Mouse (Mus musculus): ENCODE results near the gene Hras. TPM values are rescaled to one million over a fixed set of nuclear protein-coding genes. Genes with fewer than 3 reads are reported as not detected.

Hras gene
- polyA plus RNA-seq, 1 experiment from 2014 or later: 112 TPM

- H3K4me1 ChIP-seq (replicated peaks; ENCODE audit: control insufficient read depth, insufficient read depth, low read length): peaks cover 47% of the 10 kb centered on the region
- peak overlapping the region; percentile 98 for H3K4me3 ChIP-seq (ENCODE audit: low read depth, low read length)
- H3K36me3 ChIP-seq (ENCODE audit: control insufficient read depth, insufficient read depth, low read length): peaks cover 25% of the 10 kb centered on the region
- ATAC-seq (replicated peaks; ENCODE audit: low FRiP score) (no peak), DNase-seq (ENCODE audit: low spot score) (no peak)
- no peaks in the 10 kb centered on the region for H3K9me3 ChIP-seq (ENCODE audit: control insufficient read depth, low read length)
- peak overlapping the region; percentile 89 for H3K27ac ChIP-seq (ENCODE audit: low read depth, low read length)
- under 1% methylated on average over 23 of the region's 23 CpGs for WGBS
- no peaks in the 10 kb centered on the region for H3K27me3 ChIP-seq (replicated peaks; ENCODE audit: control insufficient read depth, insufficient read depth, low read length)
- H3K9ac ChIP-seq (ENCODE audit: low read depth, low read length): peak overlapping the region; percentile 96
- H3K4me2 ChIP-seq: peak overlapping the region; percentile 97
Measured at GRCm38 (mm10) chr7:141194409-141194808, 604 bp upstream of the Hras start.

- peak overlapping the region; percentile 97 for H3K4me2 ChIP-seq
- peak overlapping the region; percentile 98 for H3K4me3 ChIP-seq (ENCODE audit: low read depth, low read length)
- peaks cover 40% of the 10 kb centered on the region for H3K4me1 ChIP-seq (replicated peaks; ENCODE audit: control insufficient read depth, insufficient read depth, low read length)
- DNase-seq (ENCODE audit: low spot score) (peak; percentile 75), ATAC-seq (replicated peaks; ENCODE audit: low FRiP score) (no peak; the same call in 1 of the 2 replicates)
- WGBS: 1% methylated on average over 40 of the region's 43 CpGs
- peak overlapping the region; percentile 89 for H3K27ac ChIP-seq (ENCODE audit: low read depth, low read length)
- no peaks in the 10 kb centered on the region for H3K27me3 ChIP-seq (replicated peaks; ENCODE audit: control insufficient read depth, insufficient read depth, low read length)
- H3K9ac ChIP-seq (ENCODE audit: low read depth, low read length): peak overlapping the region; percentile 96
- H3K36me3 ChIP-seq (ENCODE audit: control insufficient read depth, insufficient read depth, low read length): peaks cover 25% of the 10 kb centered on the region
- no peaks in the 10 kb centered on the region for H3K9me3 ChIP-seq (ENCODE audit: control insufficient read depth, low read length)
Measured at GRCm38 (mm10) chr7:141193348-141193856, 403 bp downstream of the Hras start.

GRCm38 (mm10) chr7:141192776-141193347, 943 bp downstream of the Hras start:
- 31% methylated on average over 12 of the region's 12 CpGs for WGBS
- no peaks in the 10 kb centered on the region for H3K9me3 ChIP-seq (ENCODE audit: control insufficient read depth, low read length)
- H3K4me1 ChIP-seq (replicated peaks; ENCODE audit: control insufficient read depth, insufficient read depth, low read length): peaks cover 37% of the 10 kb centered on the region

GRCm38 (mm10) chr7:141191796-141192685, 1.8 kb downstream of the Hras start:
- H3K27ac ChIP-seq (ENCODE audit: low read depth, low read length): no peak overlapping the region
- 89% methylated on average over 24 of the region's 24 CpGs for WGBS
- H3K4me1 ChIP-seq (replicated peaks; ENCODE audit: control insufficient read depth, insufficient read depth, low read length): peaks cover 28% of the 10 kb centered on the region

More at GRCm38 (mm10) chr7:141192776-141193347, 943 bp downstream of the Hras start:
- Histone ChIP-seq H3K9ac (ENCODE audit: low read depth, low read length) (peak overlapping the region; percentile 96), H3K4me3 (ENCODE audit: low read depth, low read length) (peak overlapping the region; percentile 98), H3K36me3 (ENCODE audit: control insufficient read depth, insufficient read depth, low read length) (peaks cover 25% of the 10 kb centered on the region), H3K4me2 (peak overlapping the region; percentile 97), H3K27ac (ENCODE audit: low read depth, low read length) (peak overlapping the region; percentile 89), H3K27me3 (replicated peaks; ENCODE audit: control insufficient read depth, insufficient read depth, low read length) (no peaks in the 10 kb centered on the region)
- DNase-seq (ENCODE audit: low spot score) (no peak), ATAC-seq (replicated peaks; ENCODE audit: low FRiP score) (no peak)

GRCm38 (mm10) chr7:141191036-141191435, 2.8 kb downstream of the Hras start:
- Histone ChIP-seq H3K36me3 (ENCODE audit: control insufficient read depth, insufficient read depth, low read length) (peaks cover 25% of the 10 kb centered on the region), H3K27me3 (replicated peaks; ENCODE audit: control insufficient read depth, insufficient read depth, low read length) (no peaks in the 10 kb centered on the region), H3K4me1 (replicated peaks; ENCODE audit: control insufficient read depth, insufficient read depth, low read length) (peaks cover 21% of the 10 kb centered on the region), H3K9ac (ENCODE audit: low read depth, low read length) (no peak overlapping the region), H3K4me2 (no peak overlapping the region), H3K27ac (ENCODE audit: low read depth, low read length) (no peak overlapping the region), H3K9me3 (ENCODE audit: control insufficient read depth, low read length) (no peaks in the 10 kb centered on the region), H3K4me3 (ENCODE audit: low read depth, low read length) (no peak overlapping the region)
- DNase-seq (ENCODE audit: low spot score): no peak
- WGBS: 87% methylated on average over 14 of the region's 14 CpGs
- no peak for ATAC-seq (replicated peaks; ENCODE audit: low FRiP score)

More at GRCm38 (mm10) chr7:141191796-141192685, 1.8 kb downstream of the Hras start:
- Histone ChIP-seq H3K36me3 (ENCODE audit: control insufficient read depth, insufficient read depth, low read length) (peaks cover 25% of the 10 kb centered on the region), H3K9ac (ENCODE audit: low read depth, low read length) (peak overlapping the region; percentile 96), H3K4me2 (peak overlapping the region; percentile 97), H3K27me3 (replicated peaks; ENCODE audit: control insufficient read depth, insufficient read depth, low read length) (no peaks in the 10 kb centered on the region), H3K9me3 (ENCODE audit: control insufficient read depth, low read length) (no peaks in the 10 kb centered on the region), H3K4me3 (ENCODE audit: low read depth, low read length) (peak overlapping the region; percentile 98)
- no peak for DNase-seq (ENCODE audit: low spot score)
- ATAC-seq (replicated peaks; ENCODE audit: low FRiP score): no peak

- H3K27me3 ChIP-seq (replicated peaks; ENCODE audit: control insufficient read depth, insufficient read depth, low read length): no peaks in the 10 kb centered on the region
- peaks cover 13% of the 10 kb centered on the region for H3K4me1 ChIP-seq (replicated peaks; ENCODE audit: control insufficient read depth, insufficient read depth, low read length)
- 81% methylated on average over 3 of the region's 3 CpGs for WGBS
- DNase-seq (ENCODE audit: low spot score): no peak
- no peak overlapping the region for H3K9ac ChIP-seq (ENCODE audit: low read depth, low read length)
- peaks cover 25% of the 10 kb centered on the region for H3K36me3 ChIP-seq (ENCODE audit: control insufficient read depth, insufficient read depth, low read length)
- H3K4me3 ChIP-seq (ENCODE audit: low read depth, low read length): no peak overlapping the region
- H3K9me3 ChIP-seq (ENCODE audit: control insufficient read depth, low read length): no peaks in the 10 kb centered on the region
- no peak overlapping the region for H3K4me2 ChIP-seq
- no peak for ATAC-seq (replicated peaks; ENCODE audit: low FRiP score)
- H3K27ac ChIP-seq (ENCODE audit: low read depth, low read length): no peak overlapping the region
Measured at GRCm38 (mm10) chr7:141190220-141190619, 3.6 kb downstream of the Hras start.

GRCm38 (mm10) chr7:141188733-141189132, 5.1 kb downstream of the Hras start:
- peaks cover 9% of the 10 kb centered on the region for H3K4me1 ChIP-seq (replicated peaks; ENCODE audit: control insufficient read depth, insufficient read depth, low read length)
- H3K9me3 ChIP-seq (ENCODE audit: control insufficient read depth, low read length): no peaks in the 10 kb centered on the region
- H3K4me2 ChIP-seq: no peak overlapping the region
- 89% methylated on average over 3 of the region's 3 CpGs for WGBS
- ATAC-seq (replicated peaks; ENCODE audit: low FRiP score) (no peak), DNase-seq (ENCODE audit: low spot score) (no peak)
- H3K27ac ChIP-seq (ENCODE audit: low read depth, low read length): no peak overlapping the region
- no peak overlapping the region for H3K9ac ChIP-seq (ENCODE audit: low read depth, low read length)
- H3K4me3 ChIP-seq (ENCODE audit: low read depth, low read length): no peak overlapping the region
- peaks cover 25% of the 10 kb centered on the region for H3K36me3 ChIP-seq (ENCODE audit: control insufficient read depth, insufficient read depth, low read length)
- no peaks in the 10 kb centered on the region for H3K27me3 ChIP-seq (replicated peaks; ENCODE audit: control insufficient read depth, insufficient read depth, low read length)

GRCm38 (mm10) chr7:141188194-141188593, 5.6 kb downstream of the Hras start:
- DNase-seq (ENCODE audit: low spot score) (no peak), ATAC-seq (replicated peaks; ENCODE audit: low FRiP score) (no peak)
- H3K4me3 ChIP-seq (ENCODE audit: low read depth, low read length): no peak overlapping the region
- H3K27me3 ChIP-seq (replicated peaks; ENCODE audit: control insufficient read depth, insufficient read depth, low read length): no peaks in the 10 kb centered on the region
- peaks cover 9% of the 10 kb centered on the region for H3K4me1 ChIP-seq (replicated peaks; ENCODE audit: control insufficient read depth, insufficient read depth, low read length)
- 67% methylated on average over 3 of the region's 3 CpGs for WGBS
- no peak overlapping the region for H3K9ac ChIP-seq (ENCODE audit: low read depth, low read length)
- H3K9me3 ChIP-seq (ENCODE audit: control insufficient read depth, low read length): no peaks in the 10 kb centered on the region
- H3K27ac ChIP-seq (ENCODE audit: low read depth, low read length): no peak overlapping the region
- peaks cover 25% of the 10 kb centered on the region for H3K36me3 ChIP-seq (ENCODE audit: control insufficient read depth, insufficient read depth, low read length)
- no peak overlapping the region for H3K4me2 ChIP-seq
